Mouse (Mus musculus): Measurements from ENCODE around the gene Mapt.

DNA sequence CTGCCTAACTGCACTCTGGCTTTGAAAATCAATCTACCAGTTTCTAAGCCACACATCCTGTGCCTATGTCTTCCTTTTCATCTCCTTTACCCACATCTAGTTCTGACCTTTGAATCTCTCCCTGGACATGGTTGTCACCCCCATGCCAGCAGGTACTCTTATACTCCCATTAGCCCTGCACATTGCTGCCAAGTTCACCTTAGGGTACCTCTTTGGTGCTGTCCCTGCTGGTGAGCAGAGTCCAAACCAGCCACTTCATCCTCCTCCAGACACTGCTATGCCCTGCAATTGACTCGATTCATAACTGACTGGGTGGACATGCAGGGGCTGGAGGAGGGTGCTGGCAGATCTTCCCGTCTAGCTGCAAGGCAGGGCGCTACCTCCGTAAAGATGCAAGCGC lies 50.3 kb downstream of the Mapt start:
- TF ChIP-seq POLR2A (IDR thresholded peaks at IDR 0.05; ENCODE audit: low read depth, low read length): no peak
- no peak for TF ChIP-seq CTCF (IDR thresholded peaks at IDR 0.05; ENCODE audit: extremely low read depth, insufficient read length, insufficient replicate concordance, low read depth, low read length)
